ENCODE assay signal across 14 mouse cellular contexts in the genomic region with DNA sequence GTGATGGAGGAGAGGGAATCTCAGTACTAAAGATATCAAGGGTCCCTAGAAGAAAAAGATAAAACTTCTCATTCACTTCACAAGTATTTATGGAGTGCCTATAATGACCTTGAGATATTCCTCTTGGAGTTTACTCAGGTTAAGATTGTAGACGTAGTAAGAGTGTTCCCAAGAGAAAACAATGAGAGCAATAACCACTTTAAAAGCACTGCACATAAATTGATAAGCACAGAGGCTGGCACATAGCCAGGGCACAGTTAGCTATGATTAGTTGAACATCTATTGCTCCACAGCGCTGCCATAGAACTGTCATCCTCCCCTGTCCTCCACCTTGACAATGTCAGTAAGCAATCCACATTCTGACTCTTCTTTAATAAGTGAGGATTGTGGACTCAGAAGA.
DNase-seq lines count a peak whose midpoint lies in the region; ATAC-seq and TF ChIP-seq lines count a peak whose summit lies in the region.
"Had no signal": no experiment of that assay in that cellular context is flagged by ENCODE, and none has a peak within 500 bp of the region (broad histone marks: within the 10 kb centered on the region; RNA-seq: fewer than 3 reads in every experiment).

No protein-coding gene starts in this region.

- no peaks in the 10 kb centered on the region for H3K9me3 ChIP-seq in hindbrain, embryonic 14.5 days (ENCODE audit: control insufficient read depth, low read length)
- no peaks in the 10 kb centered on the region for H3K9me3 ChIP-seq in hindbrain, embryonic 13.5 days
- H3K9me3 ChIP-seq in lung, embryonic 14.5 days (ENCODE audit: low read depth, low read length), result no peaks in the 10 kb centered on the region
- no peaks in the 10 kb centered on the region for H3K9me3 ChIP-seq in stomach, postnatal 0 days (ENCODE audit: control insufficient read depth, low read length)
- H3K9me3 ChIP-seq: embryonic facial prominence, embryonic 12.5 days; forebrain, embryonic 12.5 days; heart, embryonic 10.5 days; midbrain, embryonic 12.5 days; stomach, embryonic 15.5 days had no signal

- H3K9ac ChIP-seq in hindbrain, embryonic 14.5 days, result no peak overlapping the region
- no peak overlapping the region for H3K9ac ChIP-seq in hindbrain, embryonic 13.5 days
- no peak overlapping the region for H3K9ac ChIP-seq in lung, embryonic 14.5 days
- no peak overlapping the region for H3K9ac ChIP-seq in stomach, postnatal 0 days (ENCODE audit: low read length)
- H3K9ac ChIP-seq: embryonic facial prominence, embryonic 12.5 days; forebrain, embryonic 12.5 days; midbrain, embryonic 12.5 days; stomach, embryonic 15.5 days had no signal

- WGBS in hindbrain, embryonic 14.5 days, result 59% methylated on average over 2 of the region's 2 CpGs
- 72% methylated on average over 2 of the region's 2 CpGs for WGBS in hindbrain, embryonic 13.5 days
- WGBS in lung, embryonic 14.5 days, result 42% methylated on average over 2 of the region's 2 CpGs
- 50% methylated on average over 2 of the region's 2 CpGs for WGBS in stomach, postnatal 0 days

- no peaks in the 10 kb centered on the region for H3K36me3 ChIP-seq in hindbrain, embryonic 14.5 days (replicated peaks; ENCODE audit: control insufficient read depth, insufficient read depth)
- H3K36me3 ChIP-seq in hindbrain, embryonic 13.5 days, result no peaks in the 10 kb centered on the region
- H3K36me3 ChIP-seq in lung, embryonic 14.5 days (ENCODE audit: insufficient read depth), result no peaks in the 10 kb centered on the region
- H3K36me3 ChIP-seq in stomach, postnatal 0 days (ENCODE audit: control insufficient read depth, insufficient read depth, low read length), result no peaks in the 10 kb centered on the region
- H3K36me3 ChIP-seq: embryonic facial prominence, embryonic 12.5 days; forebrain, embryonic 12.5 days; heart, embryonic 10.5 days; midbrain, embryonic 12.5 days; stomach, embryonic 15.5 days had no signal

- DNase-seq in hindbrain, embryonic 14.5 days (ENCODE audit: low spot score), result peak; percentile 30
- peak; percentile 33 for DNase-seq in lung, embryonic 14.5 days
- DNase-seq in lung, postnatal 10 days, result no peak
- peak; percentile 21 for DNase-seq in urinary bladder, postnatal 14 days (ENCODE audit: low spot score)
- DNase-seq in urinary bladder, adult 18-20 months (ENCODE audit: low spot score in 2 of 2), result no peak
- peak; percentile 26 for DNase-seq in stomach, postnatal 0 days (ENCODE audit: low spot score)
- DNase-seq in spleen, postnatal 4 days (ENCODE audit: low spot score in 2 of 2), result no peak

- H3K4me1 ChIP-seq in hindbrain, embryonic 14.5 days (replicated peaks; ENCODE audit: control insufficient read depth, insufficient read depth, low read length), result peaks cover 7% of the 10 kb centered on the region; the same call in 1 of the 2 replicates
- peaks cover 14% of the 10 kb centered on the region for H3K4me1 ChIP-seq in hindbrain, embryonic 13.5 days (replicated peaks)
- H3K4me1 ChIP-seq in lung, embryonic 14.5 days (ENCODE audit: insufficient read depth), result peaks cover 27% of the 10 kb centered on the region
- 0 out of 2 replicates have a peak, but pooled peaks cover 2% of the 10 kb centered on the region for H3K4me1 ChIP-seq in stomach, postnatal 0 days (replicated peaks; ENCODE audit: control insufficient read depth, insufficient read depth)

- peaks cover 5% of the 10 kb centered on the region; the same call in 1 of the 2 replicates for H3K27me3 ChIP-seq in hindbrain, embryonic 14.5 days (ENCODE audit: control insufficient read depth, insufficient read depth, low read length)
- H3K27me3 ChIP-seq in hindbrain, embryonic 13.5 days, result 0 out of 2 replicates have a peak, but pooled peaks cover 9% of the 10 kb centered on the region
- no peaks in the 10 kb centered on the region for H3K27me3 ChIP-seq in lung, embryonic 14.5 days (ENCODE audit: insufficient read depth, low read length)
- H3K27me3 ChIP-seq in stomach, postnatal 0 days (ENCODE audit: control insufficient read depth, insufficient read depth, low read length), result no peaks in the 10 kb centered on the region
- H3K27me3 ChIP-seq: stomach, embryonic 15.5 days had no signal

- ATAC-seq in hindbrain, embryonic 14.5 days (ENCODE audit: low FRiP score), result no peak
- no peak for ATAC-seq in hindbrain, embryonic 13.5 days (ENCODE audit: low FRiP score)
- no peak for ATAC-seq in lung, embryonic 14.5 days (ENCODE audit: insufficient read depth)
- no peak for ATAC-seq in stomach, postnatal 0 days (ENCODE audit: low FRiP score, low TSS enrichment)

- H3K4me2 ChIP-seq in hindbrain, embryonic 14.5 days (replicated peaks), result no peak overlapping the region
- no peak overlapping the region for H3K4me2 ChIP-seq in hindbrain, embryonic 13.5 days
- H3K4me2 ChIP-seq in lung, embryonic 14.5 days, result no peak overlapping the region
- H3K4me2 ChIP-seq in stomach, postnatal 0 days (replicated peaks; ENCODE audit: low read depth), result no peak overlapping the region
- H3K4me2 ChIP-seq: midbrain, embryonic 12.5 days had no signal

- no peak overlapping the region for H3K4me3 ChIP-seq in hindbrain, embryonic 14.5 days (replicated peaks; ENCODE audit: low read length)
- no peak overlapping the region for H3K4me3 ChIP-seq in hindbrain, embryonic 13.5 days
- no peak overlapping the region for H3K4me3 ChIP-seq in lung, embryonic 14.5 days (ENCODE audit: low read depth, low read length)
- no peak overlapping the region for H3K4me3 ChIP-seq in stomach, postnatal 0 days (ENCODE audit: low read depth, low read length)
- H3K4me3 ChIP-seq: embryonic facial prominence, embryonic 12.5 days; forebrain, embryonic 12.5 days; heart, embryonic 10.5 days; midbrain, embryonic 12.5 days; stomach, embryonic 15.5 days had no signal

- H3K27ac ChIP-seq in hindbrain, embryonic 14.5 days, result no peak overlapping the region
- no peak overlapping the region for H3K27ac ChIP-seq in hindbrain, embryonic 13.5 days
- 0 out of 2 replicates have a peak overlapping the region, but pooled peaks have one; percentile 18 for H3K27ac ChIP-seq in lung, embryonic 14.5 days (ENCODE audit: low read depth)
- H3K27ac ChIP-seq in stomach, postnatal 0 days (replicated peaks), result no peak overlapping the region
- H3K27ac ChIP-seq: forebrain, embryonic 12.5 days; heart, embryonic 10.5 days; kidney, postnatal 0 days; midbrain, embryonic 12.5 days had no signal

- TF ChIP-seq CTCF in lung, embryonic 14.5 days (IDR thresholded peaks at IDR 0.05; ENCODE audit: low read depth), result no peak
- no peak for TF ChIP-seq CTCF in stomach, postnatal 0 days (IDR thresholded peaks at IDR 0.05; ENCODE audit: low read depth)

- no peak for TF ChIP-seq EP300 in stomach, postnatal 0 days (optimal IDR thresholded peaks at IDR 0.05)

Comparison
In these comparisons a context has a peak if more than half of its experiments do, and no peak if none do; other contexts are left out.
1. DNase-seq: peak in hindbrain, embryonic 14.5 days (single experiment), lung, embryonic 14.5 days (single experiment), urinary bladder, postnatal 14 days (single experiment) and stomach, postnatal 0 days (single experiment); none in lung, postnatal 10 days (single experiment), urinary bladder, adult 18-20 months (0 of 2) and spleen, postnatal 4 days (0 of 2).